Mouse (Mus musculus): Measurements from ENCODE around the gene C1galt1.

Gene C1galt1

DNA sequence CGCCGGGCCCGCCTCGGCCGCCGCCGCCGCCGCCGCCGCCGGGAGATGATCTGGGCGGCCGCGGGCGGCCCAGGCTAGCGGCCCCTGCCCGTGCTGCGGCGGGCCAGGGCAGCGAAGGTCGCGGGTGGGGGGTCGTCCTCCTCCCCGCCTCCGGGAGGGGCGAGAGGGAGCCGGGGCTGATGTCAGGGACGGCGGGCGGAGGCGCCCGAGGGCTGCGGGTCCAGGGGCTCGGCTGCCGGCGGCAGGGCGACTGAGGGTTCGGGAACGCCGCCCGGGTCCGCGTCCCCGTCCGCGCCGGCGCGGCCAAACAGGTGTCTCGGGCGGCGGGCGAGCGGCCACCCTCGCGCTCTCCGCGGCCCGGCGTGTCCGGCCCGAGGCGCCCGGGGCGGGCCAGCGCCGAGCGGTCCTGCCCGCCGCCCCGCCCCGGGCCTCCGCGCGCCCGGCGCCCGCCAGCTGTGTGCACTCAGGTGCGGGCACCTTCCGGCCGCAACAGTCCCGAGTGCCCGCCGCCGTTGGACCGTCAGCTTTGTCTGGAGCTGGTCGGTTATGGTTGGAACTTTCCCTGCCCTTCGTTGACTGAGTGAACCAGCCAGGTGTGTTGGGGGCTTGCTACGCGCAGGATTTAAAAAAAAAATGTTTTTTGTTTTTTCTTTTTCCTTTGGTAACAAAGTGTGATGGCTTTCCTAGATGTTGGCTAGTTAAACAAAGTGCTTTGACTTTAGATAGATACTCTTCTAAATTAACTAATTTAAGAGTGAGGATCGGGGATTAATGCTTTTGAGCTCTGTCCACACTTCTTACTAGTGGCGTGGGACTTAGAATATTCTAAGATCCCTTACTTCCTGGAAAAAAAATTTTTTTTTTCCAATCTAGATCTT, at the start of gene C1galt1:
TSS of gene C1galt1 (plus strand) at position 41 of the 878 bp plus-strand sequence.
- peak; percentile 60 for DNase-seq (ENCODE audit: low read depth)

DNA sequence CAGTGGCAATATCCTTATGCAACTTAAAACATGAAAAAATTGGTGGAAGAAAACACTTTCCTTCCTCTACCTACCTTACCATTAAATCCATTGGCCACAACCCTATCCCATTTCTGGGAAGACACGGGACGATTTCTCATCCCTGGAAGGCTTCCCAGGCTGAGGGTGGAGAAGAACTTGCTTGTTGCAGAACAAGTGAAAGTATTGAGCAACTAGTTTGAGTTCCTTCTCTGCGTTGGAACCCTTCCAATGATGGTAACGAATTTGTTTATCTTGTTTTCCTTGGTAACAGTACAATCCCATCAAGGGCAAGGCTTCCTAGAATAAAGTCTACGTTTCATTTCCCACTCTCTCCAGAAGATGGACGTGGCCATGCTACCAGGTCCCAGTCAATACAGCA, 44.7 kb upstream of the C1galt1 start:
- DNase-seq (ENCODE audit: low read depth) = no peak

DNA sequence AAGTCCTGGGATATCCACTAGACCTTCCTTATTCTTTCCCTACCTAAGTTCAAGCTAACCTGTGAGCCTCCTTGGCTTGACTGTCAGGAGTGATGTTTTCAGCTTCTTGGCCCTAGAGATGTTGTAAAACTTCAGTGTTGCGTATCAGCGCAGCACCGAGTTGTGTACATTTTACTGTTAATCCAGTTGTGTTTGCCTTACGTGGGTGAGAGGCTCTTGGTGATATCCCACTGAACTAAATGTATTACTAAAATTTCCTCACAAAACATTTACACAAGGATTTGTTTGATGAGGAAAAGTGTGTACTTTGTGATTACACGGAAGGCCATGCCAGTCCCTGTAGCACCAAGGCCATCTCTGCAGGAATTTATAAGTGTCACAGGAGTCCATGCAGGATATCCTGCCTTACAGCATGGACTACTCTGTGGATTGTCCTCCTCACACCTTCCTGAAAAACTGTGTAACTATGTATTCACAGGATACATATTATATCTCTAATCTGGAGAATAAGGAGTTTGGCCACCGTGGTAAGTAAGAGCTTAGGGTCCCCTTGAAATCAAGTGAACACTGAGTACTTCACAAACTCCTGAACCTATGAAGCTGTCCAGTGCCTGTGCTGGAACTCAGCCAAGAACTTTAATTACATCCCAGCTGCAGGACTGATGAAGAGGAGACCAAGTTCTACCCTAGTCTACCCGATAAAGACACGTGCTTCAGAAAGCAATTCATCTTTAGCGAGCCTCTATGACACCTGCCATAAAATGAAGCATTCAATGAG, 40.7 kb upstream of the C1galt1 start:
- DNase-seq (ENCODE audit: low read depth) = no peak

DNA sequence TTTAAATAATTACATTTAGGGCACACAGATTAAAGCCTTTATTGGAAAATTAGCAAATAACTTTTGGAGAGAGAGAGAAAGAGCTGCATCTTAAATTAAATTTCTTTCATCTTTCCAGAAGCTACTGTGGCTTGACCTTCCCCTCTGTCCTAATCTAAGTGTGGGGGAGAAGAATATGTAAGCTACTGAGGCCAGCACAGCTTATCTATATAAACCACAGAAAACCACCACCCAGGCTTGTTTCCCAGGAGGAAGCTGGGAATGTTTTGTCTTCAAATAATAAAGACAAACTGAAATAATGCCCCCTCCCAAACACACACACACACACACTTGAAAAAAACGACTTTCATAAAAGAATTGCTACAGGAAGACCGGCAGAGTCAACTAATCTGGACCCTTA, 30.5 kb upstream of the C1galt1 start:
- no peak for DNase-seq (ENCODE audit: low read depth)

DNA sequence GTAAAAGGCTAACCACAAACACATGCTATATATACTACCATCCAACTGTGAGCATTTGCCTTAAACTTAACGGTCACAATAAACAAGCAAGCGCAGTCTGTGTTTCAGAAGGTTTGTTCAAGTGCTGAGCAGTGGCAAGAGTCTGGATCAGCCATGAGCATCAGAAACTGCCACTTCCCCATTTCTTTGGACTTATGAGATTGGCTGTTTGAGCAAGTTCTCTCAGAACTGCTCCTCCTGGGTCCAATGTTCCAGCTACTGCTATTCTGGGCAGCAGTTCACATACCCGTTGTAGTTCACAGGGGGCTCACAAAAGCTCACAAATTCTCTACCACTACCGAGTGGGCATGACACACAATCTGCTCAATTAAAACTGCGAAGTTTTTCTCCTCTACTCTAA, 28.4 kb upstream of the C1galt1 start:
- no peak for DNase-seq (ENCODE audit: low read depth)

DNA sequence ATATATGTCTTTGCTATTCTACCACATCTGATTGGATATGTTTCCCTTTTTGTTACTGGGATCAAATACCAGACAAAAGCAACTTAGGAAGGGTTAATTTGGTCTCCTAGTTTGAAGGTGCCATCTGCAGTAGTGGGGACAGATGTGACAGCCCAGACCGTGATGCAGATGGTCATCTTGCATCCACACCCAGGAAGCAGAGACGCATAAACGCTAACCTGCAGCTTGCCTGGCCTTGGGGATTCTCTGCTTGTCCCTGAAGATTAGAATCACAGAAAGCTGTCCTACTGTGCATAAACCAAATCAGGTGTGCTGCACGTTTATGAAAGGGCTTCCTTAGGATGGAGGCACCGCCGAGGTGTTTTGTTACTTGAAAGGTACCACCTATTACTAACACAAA, 22.0 kb upstream of the C1galt1 start:
- DNase-seq (ENCODE audit: low read depth) = no peak

DNA sequence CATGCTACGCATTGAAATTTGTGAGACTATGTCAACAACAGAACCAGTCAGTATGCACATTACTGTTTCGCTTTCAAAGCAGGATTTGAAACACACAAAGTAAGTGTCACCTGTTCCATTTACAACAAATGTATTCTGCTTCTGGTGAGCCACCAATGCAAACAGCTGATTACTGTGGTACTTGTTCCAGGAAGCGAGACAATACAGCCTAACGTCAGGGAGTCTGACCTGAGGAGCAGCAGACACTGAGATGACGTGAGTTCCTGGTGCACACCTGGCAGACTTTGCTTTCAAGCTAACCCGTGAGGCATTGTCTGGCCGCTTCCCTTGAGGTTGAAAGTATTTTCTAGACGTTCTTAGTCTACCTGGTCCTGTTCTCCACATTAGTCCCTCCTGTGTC, 13.8 kb upstream of the C1galt1 start:
- DNase-seq (ENCODE audit: low read depth) = no peak

DNA sequence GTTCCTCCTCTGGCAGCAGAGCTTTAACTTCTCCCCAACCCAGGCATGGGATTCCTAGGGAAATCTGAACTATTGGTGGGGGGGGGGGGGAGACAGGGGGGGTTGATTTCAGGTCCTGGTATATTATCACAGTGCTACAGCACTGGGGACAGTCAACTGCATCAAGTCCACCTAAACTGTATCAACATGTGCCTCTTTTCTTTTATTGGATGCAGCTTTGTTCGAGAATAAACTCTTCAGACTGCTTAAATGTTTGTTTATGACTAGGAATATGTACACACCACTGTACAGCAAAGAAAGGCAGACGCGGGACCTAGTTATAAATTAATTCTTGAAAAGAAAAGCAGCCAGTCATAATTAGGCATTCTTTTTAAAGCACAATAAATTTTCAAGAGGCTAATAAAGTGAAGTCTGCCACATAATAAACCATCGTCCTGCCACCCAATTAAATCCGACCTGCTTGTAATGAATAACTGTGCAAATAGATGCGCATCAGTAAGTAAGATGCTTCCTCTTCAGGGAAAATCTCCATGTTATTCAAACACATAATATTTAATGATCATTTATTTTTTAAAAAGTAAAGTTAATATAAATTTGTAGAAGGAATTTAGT, 12.0 kb upstream of the C1galt1 start:
- no peak for DNase-seq (ENCODE audit: low read depth)

DNA sequence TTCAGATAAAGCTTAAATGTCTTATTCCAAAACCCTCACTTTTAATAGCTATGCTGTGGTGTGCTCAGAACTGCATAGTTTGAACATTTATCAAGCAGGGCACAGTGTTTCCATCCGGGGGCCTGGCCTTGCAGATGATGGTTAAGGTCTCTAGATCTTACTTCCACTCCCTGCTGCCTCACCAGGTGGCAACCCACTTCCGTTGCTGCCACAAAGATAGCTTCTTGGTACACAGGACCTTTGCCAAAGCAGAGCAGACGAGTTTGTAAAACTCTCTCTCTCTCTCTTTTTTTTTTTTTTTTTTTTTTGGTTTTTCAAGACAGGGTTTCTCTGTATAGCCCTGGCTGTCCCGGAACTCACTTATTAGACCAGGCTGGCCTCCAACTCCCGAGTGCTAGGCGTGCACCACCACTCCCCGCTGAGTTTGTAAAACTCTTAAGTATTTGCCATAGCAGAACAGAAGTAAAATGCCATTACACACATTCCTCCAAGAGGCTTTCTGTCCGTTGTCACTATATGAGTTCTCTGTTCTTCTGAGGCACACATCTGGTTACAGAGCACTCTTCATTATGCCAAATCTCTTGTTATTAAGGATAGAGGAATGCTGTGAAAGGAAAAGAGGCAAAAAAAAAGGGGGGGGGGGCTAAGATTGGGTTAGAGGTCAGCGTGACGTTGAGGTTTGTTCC, 773 bp upstream of the C1galt1 start:
- peak; percentile 85 for DNase-seq (ENCODE audit: low read depth)

DNA sequence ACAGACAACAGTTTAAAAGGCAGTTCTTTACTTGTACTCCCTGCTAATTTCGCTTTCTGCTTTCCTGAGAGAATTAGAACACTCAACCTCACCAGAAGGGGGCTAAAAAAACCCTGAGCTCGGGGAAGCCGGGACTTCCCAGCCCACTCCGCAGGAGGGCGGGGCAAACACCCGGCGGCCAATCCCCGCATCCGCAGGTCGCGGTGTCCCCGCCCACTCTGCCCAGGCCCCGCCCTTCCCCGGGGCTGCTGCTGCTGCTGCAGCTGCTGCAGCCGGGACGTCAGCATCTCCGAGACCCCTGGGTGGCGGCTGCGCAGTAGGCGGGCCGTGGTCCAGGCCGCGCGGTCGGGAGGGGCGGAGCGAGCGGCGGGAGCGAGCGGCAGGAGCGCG, 235 bp upstream of the C1galt1 start:
- peak; percentile 99 for DNase-seq (ENCODE audit: low read depth)

DNA sequence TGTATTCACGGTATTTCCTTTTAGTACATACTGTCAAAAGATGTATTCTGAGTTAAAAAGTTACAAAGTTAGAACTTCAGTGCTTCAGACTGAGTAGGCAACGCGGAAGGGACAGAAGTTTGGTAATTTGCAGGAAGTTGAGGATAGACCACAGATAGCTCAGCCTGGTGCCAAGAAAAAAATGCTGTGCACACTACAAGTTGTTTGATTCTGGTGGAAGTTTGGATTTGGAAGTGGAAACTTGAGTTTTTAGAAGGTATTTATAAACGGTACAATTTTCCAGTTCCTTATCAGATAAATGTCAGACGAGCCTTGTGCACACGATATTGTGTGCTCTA, 1.0 kb downstream of the C1galt1 start:
- DNase-seq (ENCODE audit: low read depth) = peak; percentile 56

DNA sequence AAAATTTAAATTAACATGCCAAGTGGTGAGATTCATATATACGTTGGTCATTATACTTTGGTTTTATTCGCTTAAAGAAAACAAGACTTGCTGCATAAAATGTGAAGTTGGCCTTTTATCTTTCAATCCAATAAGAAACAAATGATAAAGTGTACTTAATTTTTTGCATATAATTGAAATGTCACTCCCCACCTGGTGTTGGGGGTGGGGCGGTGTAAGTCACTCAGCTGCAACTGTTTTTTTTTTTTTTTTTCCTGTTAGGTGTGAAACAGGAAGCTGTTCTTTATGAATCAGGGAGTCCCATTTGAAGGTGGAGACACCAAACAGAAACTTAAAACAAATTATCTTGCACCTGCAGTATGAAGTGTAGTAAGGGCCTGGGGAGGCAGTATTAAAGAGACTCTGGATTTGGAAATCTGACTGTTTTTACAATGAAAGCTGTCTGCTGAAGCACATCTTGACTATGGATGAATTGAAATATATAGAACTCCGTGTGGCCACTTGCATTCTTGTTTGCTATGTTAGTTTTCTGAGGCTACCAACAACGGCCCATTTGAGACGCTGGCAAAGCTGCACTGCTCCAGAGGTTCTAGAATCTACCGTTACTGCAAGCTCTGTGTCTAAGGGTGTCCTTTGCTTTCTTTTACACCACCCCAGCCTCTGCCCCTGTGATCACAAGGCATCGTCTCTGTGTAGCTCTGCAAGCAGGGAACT, 2.2 kb downstream of the C1galt1 start:
- DNase-seq (ENCODE audit: low read depth) = peak; percentile 62

DNA sequence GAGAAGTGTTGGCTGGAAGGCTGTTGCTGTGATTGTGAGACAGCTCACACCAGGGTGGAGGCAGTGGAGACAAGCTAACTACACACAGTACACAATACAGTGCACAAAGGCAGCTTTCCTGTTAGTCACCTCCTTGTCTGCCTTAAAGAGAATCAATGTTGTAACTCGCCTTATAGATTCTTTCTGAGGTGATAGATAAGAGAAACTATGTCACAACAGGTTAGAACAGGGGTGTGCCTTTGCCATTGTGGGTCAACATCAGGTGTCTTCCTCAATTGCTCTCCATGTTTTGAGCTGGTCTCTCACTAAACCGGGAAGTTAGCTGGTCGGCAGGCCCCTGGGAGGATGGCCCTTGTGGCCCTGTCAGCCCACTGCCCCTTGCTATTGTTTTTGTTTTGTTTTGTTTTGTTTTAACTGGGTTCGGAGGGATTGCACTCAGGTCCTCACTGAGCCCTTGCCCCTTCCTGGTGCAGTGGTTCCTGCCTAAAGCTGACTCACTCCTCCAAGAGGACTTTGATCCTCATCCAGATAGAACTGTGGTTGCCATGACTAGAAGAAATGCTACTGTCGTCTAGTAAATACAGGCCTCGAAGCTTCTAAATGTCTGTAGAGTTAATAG, 3.4 kb downstream of the C1galt1 start:
- peak; percentile 17 for DNase-seq (ENCODE audit: low read depth)

DNA sequence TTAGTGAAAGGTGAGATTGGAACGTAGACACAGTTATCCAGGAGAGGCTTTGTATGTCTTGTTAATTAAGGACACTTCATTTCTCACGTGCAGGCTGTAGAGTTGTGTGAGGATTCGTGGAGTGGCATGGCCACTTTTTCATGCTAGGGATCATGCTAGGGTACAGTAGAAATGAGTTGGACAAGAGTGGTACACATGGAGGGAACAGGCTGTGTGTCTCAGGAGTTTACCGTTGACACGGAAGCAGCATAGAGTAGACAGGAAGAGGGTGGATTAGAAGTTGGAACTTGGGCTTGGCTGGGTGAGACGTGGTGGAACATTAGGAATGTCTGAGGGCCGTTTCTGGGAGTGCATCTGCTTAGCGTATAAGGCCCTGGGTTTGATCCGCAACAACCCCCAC, 4.1 kb downstream of the C1galt1 start:
- no peak for DNase-seq (ENCODE audit: low read depth)

DNA sequence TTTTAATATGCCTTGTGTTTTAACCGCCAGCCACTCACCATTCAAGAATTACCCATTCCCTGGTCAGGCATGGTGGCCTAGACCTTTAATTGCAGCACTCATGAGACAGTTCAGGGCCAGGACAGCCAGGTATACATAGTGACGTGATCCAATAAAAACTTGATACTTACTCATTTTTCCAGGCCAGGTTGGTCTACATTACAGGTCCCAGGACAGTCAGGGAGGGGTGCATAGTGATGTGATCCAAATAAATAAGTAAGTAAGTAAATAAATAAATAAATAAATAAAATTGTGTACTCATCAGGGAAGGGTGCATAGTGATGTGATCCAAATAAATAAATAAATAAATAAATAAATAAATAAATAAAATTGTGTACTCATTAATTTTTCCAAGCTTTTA, 6.4 kb downstream of the C1galt1 start:
- no peak for DNase-seq (ENCODE audit: low read depth)

DNA sequence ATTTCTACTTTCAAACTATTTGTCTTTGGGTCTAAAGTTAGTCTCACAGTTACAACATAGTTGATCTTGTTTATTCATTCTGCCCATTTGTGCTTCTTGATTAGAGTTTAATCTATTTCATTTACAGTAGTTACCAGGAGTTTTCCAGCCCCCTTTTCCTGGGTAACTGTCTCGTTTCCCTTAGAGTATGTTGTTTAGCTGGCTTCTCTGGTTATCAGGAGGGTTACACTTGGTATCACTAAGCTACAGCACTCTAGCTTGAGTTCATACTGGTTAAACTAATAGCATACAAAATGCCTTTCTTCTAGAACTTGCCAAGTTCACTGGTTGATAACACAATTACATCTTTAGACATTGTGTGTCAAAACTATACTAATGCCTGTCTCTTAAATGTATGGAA, 8.3 kb downstream of the C1galt1 start:
- no peak for DNase-seq (ENCODE audit: low read depth)

DNA sequence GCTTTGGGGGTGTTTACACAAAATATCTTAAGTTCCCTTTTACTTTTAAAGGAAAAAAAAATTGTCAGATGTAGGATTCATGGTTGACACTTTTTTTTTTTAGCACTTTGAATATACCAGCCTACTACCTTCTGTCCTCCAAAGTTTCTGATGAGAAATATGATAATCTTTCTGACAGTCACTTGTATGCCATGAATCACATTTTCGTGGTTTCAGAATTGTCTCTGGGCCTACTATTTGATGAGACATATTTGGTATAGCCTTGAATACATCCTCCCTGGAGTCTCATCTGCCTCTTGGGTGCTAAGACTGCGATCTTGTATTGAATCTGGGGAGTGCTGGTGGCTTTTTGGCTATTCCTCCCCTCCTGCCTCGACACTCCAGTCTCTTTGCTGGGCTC, 8.8 kb downstream of the C1galt1 start:
- no peak for DNase-seq (ENCODE audit: low read depth)

DNA sequence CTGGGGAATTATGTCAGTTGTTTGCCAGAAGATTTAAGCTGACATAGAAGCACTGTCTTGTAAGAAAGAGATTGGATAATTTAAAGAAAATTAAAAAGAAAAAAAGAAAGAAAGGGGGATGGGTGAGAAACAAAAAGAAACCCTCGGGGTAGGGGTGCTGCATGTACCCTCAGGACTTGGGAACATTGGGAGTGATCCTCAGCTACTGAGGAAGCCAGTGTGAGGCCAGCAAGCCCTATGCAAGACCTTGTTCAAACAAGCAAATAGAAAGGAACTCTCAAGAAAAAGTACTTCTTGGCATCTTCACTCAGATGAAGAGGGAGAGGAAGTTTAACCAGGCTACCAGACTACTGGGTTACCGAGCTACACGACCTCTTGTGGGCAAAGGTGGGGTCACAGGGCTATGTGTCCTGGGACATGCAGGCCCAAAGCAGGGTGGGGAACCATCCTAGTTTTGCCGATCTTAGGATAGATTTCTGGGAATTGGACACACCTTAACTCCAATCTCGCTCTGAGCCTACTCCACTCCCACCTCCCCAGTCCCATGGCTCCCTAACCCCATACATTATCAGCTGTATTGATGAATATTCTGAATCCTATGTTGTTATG, 12.1 kb downstream of the C1galt1 start:
- peak; percentile 68 for DNase-seq (ENCODE audit: low read depth)

DNA sequence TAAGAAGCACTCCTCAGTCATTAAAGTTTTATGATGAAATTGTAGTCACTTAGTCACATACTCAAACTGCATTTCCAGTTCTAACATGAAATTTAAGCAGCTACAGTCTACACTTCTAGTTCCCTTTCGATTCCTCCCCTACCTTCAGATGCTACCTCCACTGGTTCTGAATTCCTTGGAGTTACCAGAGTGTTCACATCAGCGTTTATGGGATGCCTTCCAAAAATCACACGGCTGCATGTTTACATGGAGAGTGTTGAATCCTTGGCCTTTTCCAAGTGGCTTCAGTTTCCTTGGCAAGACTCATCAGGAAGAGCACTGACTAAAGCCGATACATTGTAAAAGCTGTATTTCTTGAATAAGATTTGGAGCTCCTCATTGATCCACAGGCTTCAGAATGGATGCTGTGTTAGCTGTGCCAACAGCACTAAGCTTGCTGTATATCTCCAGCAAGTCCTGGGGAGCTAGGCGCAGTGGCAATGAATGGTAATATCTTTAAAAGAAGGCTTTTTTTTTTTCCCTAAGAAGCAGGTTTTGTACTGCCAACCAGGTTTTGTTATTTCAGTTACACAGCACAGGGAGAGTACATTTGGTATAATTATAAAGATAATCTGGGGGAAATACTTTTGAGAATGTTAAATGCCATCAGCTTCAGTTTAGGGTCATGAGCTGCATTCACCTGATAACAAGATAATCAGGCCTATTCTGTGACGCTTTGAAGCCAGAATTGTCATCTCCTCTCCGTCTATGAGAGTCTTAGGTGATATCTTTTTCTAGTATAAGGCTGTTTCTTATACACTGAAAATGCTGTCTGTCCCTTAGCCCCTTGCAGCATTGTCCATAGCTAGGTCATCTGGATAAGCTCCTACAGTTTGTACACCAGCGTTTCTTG, 13.0 kb downstream of the C1galt1 start:
- no peak for DNase-seq (ENCODE audit: low read depth)

DNA sequence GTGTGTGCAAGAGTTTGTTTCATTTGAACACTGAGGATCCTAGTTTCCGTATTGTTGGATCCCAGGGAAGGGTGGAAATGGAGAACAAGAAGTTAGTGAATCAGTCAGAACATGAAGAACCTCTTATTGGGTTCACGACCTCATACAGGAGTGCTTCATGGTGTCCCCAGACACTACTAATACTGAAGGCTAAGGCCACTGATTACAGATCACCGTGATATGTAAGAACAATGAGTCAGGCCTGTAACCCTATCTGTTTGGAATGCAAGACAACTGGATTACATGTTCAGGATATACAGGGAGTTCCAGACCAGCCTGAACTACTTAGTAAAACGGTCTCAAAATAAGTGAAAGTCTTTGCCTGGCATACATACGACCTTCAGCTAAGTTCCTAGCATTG, 13.9 kb downstream of the C1galt1 start:
- no peak for DNase-seq (ENCODE audit: low read depth)
